Mouse (Mus musculus) small intestine, adult 2 months (tissue): Measurements from ENCODE around the gene Acpp. TPM values are rescaled to one million over a fixed set of nuclear protein-coding genes. Genes with fewer than 3 reads are reported as not detected.
A peak's percentile ranks its signal among the peaks of the same experiment; 100 is the strongest.

Experiments
- H3K27ac ChIP-seq: fragments of 200-500 bp; 2 replicates; pipeline ENCODE4 v1.5.1; 2012; ENCODE audit warnings: low read depth, low read length, control low read depth, inconsistent platforms; ENCODE audit not compliant: insufficient read depth
- H3K27me3 ChIP-seq: fragments of 200-500 bp; 2 replicates; pipeline ENCODE4 v1.6.1; 2012; ENCODE audit warnings: mild to moderate bottlenecking, moderate library complexity, low read length, inconsistent platforms; ENCODE audit not compliant: control insufficient read depth, insufficient read depth
- H3K36me3 ChIP-seq: fragments of 200-500 bp; 2 replicates; pipeline ENCODE4 v1.6.1; 2012; ENCODE audit warnings: mild to moderate bottlenecking, low read length, control low read depth, inconsistent platforms; ENCODE audit not compliant: control insufficient read depth, insufficient read depth
- H3K4me1 ChIP-seq: fragments of 200-500 bp; 2 replicates; pipeline ENCODE4 v1.6.1; 2012; ENCODE audit warnings: low read length, inconsistent platforms, mixed read lengths; ENCODE audit not compliant: control insufficient read depth, insufficient read depth, insufficient read length
- H3K4me3 ChIP-seq: fragments of 200-500 bp; 2 replicates; pipeline ENCODE4 v1.5.1; 2012; ENCODE audit warnings: low read depth, mild to moderate bottlenecking, control low read depth, inconsistent platforms, low read length, moderate library complexity
- CTCF ChIP-seq: fragments of 200-500 bp; IDR thresholded peaks from 2 replicates; pipeline ENCODE4 v1.5.1; 2012; ENCODE audit warnings: low read depth, mild to moderate bottlenecking, control low read depth, inconsistent platforms, low read length, moderate library complexity, mixed read lengths; ENCODE audit not compliant: insufficient replicate concordance, insufficient read length; ENCODE audit errors: extremely low read depth
- POLR2A ChIP-seq: fragments of 200-500 bp; IDR thresholded peaks from 2 replicates; pipeline ENCODE4 v1.6.1; 2012; ENCODE audit warnings: low read depth, mild to moderate bottlenecking, control low read depth, inconsistent platforms, low read length, moderate library complexity
- WGBS: fragments of 180-500 bp; shearing (Covaris S2); methylation state at CpG from one replicate; pipeline ENCODE4 v1.1.7; 2018; 5-methylcytosine and 5-hydroxymethylcytosine counted together
- polyA plus RNA-seq: library from polyadenylated mRNA; depleted of rRNA; stranded (reverse); fragments of >200 nt; gene quantifications from 2 replicates; pipeline ENCODE4 v1.2.3, GENCODE M21; 2012

Acpp gene
- polyA plus RNA-seq, 1 experiment, result 10.5 TPM

DNA sequence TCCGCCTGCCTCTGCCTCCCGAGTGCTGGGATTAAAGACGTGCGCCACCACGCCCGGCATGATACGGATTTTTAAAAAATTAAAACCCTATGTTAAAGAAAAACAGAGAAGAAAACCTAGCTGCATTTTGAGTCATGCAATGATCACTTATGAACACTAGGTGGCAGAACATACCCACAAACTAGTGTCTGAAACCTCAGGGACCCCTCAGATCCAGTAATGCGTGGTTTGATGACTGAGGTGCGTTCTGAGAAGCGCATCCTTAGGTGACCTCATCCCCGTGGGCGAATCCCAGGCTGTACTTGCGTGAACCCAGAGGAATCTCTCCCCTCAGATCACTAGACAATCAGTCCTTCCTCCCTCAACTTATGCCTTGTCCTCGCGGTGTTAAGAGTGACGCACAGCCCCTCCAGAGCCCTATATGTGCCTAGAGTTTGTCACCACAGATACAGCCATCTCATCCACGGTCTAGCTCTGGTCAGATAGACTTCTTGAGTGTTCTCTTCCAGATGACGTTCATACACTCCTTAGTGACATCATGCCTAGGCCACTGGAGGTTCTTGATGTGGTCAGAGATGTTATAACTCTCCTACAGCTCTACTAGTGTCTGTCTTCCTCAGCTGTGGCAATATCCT lies 59.9 kb downstream of the Acpp start:
- H3K4me1 ChIP-seq, result peaks cover 10% of the 10 kb centered on the region; the same call in 1 of the 2 replicates
- H3K36me3 ChIP-seq, result no peaks in the 10 kb centered on the region
- WGBS, result 22% methylated on average over 18 of the region's 18 CpGs
- no peak overlapping the region for H3K4me3 ChIP-seq
- TF ChIP-seq POLR2A, result no peak
- TF ChIP-seq CTCF, result peak; percentile 76; the same call in 1 of the 2 replicates
- H3K27me3 ChIP-seq, result no peaks in the 10 kb centered on the region
- H3K27ac ChIP-seq, result no peak overlapping the region

DNA sequence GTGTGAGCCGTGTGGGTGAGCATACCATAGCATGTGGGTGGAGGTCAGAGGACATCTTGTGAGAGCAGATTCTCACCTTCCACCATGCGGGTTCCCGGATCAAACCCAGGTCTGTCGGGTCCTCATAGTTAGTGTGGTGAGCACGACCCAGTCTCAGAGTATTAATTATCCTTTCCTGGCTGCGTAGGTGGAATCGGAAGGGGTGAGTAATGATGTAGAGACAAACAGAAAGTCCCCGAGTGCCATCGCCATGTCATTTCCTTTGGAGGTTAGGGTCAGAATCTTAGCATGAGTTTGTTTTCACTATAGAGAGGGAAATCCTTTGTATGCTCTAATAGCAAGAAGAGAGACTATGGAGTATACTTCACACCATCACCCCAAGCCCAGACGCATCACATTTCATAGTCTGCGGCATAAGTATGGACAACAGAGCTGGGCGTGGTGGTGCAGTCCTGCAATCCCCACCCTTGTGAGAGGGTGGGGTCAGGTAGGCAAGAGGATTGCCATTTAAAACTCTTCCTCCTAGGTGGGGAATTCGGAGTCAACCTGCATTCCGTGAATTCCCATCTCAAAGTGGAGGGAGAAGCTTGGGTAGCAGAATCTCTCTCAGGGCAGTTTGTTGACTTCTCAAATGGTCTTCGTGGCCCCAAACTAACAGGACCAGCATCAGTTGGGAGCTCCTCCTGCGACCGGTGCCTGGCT lies 62.3 kb downstream of the Acpp start:
- no peak for TF ChIP-seq CTCF
- no peak for TF ChIP-seq POLR2A
- H3K36me3 ChIP-seq, result no peaks in the 10 kb centered on the region
- no peaks in the 10 kb centered on the region for H3K27me3 ChIP-seq
- H3K4me1 ChIP-seq, result peaks cover 5% of the 10 kb centered on the region; the same call in 1 of the 2 replicates
- H3K27ac ChIP-seq, result no peak overlapping the region
- WGBS, result 80% methylated on average over 17 of the region's 17 CpGs
- no peak overlapping the region for H3K4me3 ChIP-seq

DNA sequence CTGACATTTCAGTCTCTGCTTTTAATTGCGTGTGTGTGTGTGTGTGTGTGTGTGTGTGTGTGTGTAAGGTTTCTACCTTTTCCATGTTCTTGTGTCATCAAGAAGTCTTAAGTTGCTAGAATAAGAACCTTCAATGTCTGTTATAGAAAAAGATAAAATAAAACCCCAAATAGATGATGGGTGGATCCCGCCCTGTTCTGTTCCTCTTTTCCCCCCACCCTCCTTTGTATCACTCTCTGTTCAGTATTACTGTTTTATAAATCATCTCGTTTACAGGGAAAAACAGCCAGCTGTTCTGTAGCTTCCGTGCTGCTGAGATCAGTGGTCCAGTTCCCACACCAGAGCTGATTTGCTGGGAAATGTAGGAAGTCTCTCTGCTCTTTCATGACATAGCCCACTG lies 65.5 kb downstream of the Acpp start:
- H3K4me3 ChIP-seq, result no peak overlapping the region
- no peaks in the 10 kb centered on the region for H3K36me3 ChIP-seq
- TF ChIP-seq CTCF, result no peak
- TF ChIP-seq POLR2A, result no peak
- WGBS, result 74% methylated on average over 4 of the region's 4 CpGs
- H3K4me1 ChIP-seq, result peaks cover 11% of the 10 kb centered on the region
- no peaks in the 10 kb centered on the region for H3K27me3 ChIP-seq
- H3K27ac ChIP-seq, result no peak overlapping the region

DNA sequence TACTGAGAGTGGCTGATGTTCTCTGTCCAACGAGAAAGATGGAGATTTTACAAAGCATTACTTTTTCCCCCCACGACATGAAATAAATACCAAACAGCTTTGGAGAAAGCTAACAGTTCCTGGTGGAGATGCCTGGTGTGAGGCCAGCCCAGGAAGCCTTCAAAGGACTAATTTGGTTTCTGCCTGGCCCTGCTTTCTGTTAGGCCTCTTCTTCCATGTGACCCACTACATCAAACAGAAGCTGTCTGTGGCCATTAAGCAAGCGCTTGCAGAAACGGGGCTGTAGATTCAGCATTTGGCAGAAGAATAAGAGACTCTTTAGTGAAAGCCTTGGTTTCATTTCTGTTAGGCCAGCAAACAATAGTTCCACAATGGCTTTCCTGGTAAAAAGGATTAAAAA lies 65.9 kb downstream of the Acpp start:
- H3K27me3 ChIP-seq, result no peaks in the 10 kb centered on the region
- no peaks in the 10 kb centered on the region for H3K36me3 ChIP-seq
- no peak for TF ChIP-seq CTCF
- no peak for TF ChIP-seq POLR2A
- no peak overlapping the region for H3K4me3 ChIP-seq
- 74% methylated on average over 4 of the region's 4 CpGs for WGBS
- H3K27ac ChIP-seq, result no peak overlapping the region
- H3K4me1 ChIP-seq, result peaks cover 11% of the 10 kb centered on the region

DNA sequence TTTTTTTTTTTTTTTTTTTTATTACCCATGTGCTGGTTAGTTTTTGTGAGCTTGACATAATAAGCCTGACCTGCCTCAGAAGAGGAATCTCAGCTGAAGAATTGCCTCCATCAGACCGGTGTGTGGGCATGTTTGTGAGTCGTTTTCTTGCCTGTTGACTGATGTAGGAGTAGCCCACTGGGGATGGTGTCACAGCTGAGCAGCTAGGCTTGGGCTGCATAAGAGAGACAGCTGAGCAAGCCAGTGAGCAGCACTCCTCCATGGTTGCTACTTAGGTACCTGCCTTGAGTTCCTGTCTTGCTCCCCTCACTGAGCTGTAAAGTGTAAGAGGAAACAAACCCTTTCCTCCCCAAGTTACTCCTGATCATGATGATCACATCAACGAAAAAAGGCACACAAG lies 67.6 kb downstream of the Acpp start:
- WGBS, result 58% methylated on average over 3 of the region's 3 CpGs
- H3K4me1 ChIP-seq, result peaks cover 11% of the 10 kb centered on the region
- peak overlapping the region; percentile 57 for H3K27ac ChIP-seq
- H3K36me3 ChIP-seq, result no peaks in the 10 kb centered on the region
- TF ChIP-seq POLR2A (no peak), CTCF (no peak)
- H3K4me3 ChIP-seq, result no peak overlapping the region
- no peaks in the 10 kb centered on the region for H3K27me3 ChIP-seq

DNA sequence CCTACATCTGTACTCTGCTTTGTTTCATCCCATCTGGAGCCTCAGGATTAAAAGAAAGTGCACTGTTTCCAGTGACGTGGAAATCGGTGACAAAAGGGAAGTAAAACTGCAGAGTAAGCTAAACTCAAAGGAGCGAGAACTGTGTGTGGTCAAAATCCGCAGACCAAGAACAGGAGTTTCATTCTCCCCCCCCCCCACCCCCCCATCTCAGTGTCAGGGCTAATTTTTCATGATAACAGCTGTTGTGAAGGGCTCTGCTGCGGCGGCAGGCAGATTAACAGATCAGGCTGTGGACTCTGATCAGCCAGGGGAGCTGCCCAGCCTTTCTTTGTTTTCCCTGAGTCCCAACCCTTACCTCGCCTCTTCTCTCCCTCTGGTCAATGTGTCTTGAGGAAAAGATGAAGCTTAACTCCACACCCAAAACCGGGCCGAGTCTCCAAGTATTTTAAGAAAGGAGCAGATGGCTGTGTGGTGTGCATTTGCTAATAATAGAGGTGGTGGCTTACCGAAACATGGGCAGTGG lies 68.1 kb downstream of the Acpp start:
- peak overlapping the region; percentile 57 for H3K27ac ChIP-seq

DNA sequence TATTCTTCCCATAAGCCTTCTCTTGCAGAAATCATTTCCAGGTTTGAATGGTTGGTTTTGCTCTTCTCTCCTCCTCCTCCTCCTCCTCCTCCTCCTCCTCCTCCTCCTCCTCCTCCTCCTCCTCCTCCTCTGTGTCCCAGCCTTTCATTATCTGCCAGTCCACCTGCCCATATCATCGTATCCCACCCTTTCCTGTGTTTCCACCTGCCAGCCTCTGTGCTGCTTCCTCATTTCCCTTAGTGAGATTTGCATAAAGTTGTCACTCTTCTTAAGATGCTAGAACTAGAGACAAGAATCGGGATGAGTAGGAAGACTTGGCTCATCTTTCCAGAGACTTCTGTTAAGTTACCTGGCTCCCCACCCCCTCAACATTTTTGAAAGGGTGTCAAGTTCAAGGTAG lies 73.0 kb downstream of the Acpp start:
- 41% methylated on average over 2 of the region's 2 CpGs for WGBS
- Histone ChIP-seq H3K36me3 (0 out of 2 replicates have a peak, but pooled peaks cover under 1% of the 10 kb centered on the region), H3K4me1 (peaks cover 4% of the 10 kb centered on the region), H3K27ac (no peak overlapping the region), H3K4me3 (no peak overlapping the region), H3K27me3 (no peaks in the 10 kb centered on the region)
- TF ChIP-seq POLR2A (no peak), CTCF (no peak)

More for the DNA sequence above, 68.1 kb downstream of the Acpp start:
- H3K4me1 ChIP-seq, result peaks cover 11% of the 10 kb centered on the region
- no peaks in the 10 kb centered on the region for H3K27me3 ChIP-seq
- WGBS, result 3% methylated on average over 10 of the region's 10 CpGs
- H3K4me3 ChIP-seq, result 0 out of 2 replicates have a peak overlapping the region, but pooled peaks have one; percentile 10
- no peak for TF ChIP-seq POLR2A
- no peak for TF ChIP-seq CTCF
- H3K36me3 ChIP-seq, result no peaks in the 10 kb centered on the region
